Mouse (Mus musculus) embryo, embryonic 11.5 days (tissue): ENCODE data around the gene Tm4sf4.

Experiments
- DNase-seq: peaks from one replicate; pipeline ENCODE4 v3.0.0-alpha.2; 2012; ENCODE audit warnings: low read depth, low spot score

Gene Tm4sf4

GRCm38 (mm10) chr3:57425089-57425730 lies at the start of gene Tm4sf4:
Gene Tm4sf4 (plus strand): TSS chr3:57425314.
- no peak for DNase-seq

- no peak for DNase-seq
Measured at GRCm38 (mm10) chr3:57386423-57386822, 38.7 kb upstream of the Tm4sf4 start.

GRCm38 (mm10) chr3:57386895-57387294 lies 38.2 kb upstream of the Tm4sf4 start:
- DNase-seq: no peak

GRCm38 (mm10) chr3:57387593-57387992 lies 37.5 kb upstream of the Tm4sf4 start:
- no peak for DNase-seq

- DNase-seq: no peak
Measured at GRCm38 (mm10) chr3:57411535-57411934, 13.6 kb upstream of the Tm4sf4 start.

GRCm38 (mm10) chr3:57420233-57420632 lies 4.9 kb upstream of the Tm4sf4 start:
- DNase-seq: no peak

GRCm38 (mm10) chr3:57420660-57421059 lies 4.5 kb upstream of the Tm4sf4 start:
- no peak for DNase-seq

- DNase-seq: no peak
Measured at GRCm38 (mm10) chr3:57426351-57426750, 1.2 kb downstream of the Tm4sf4 start.

- no peak for DNase-seq
Measured at GRCm38 (mm10) chr3:57428682-57429464, 3.8 kb downstream of the Tm4sf4 start.

GRCm38 (mm10) chr3:57429486-57429885 lies 4.4 kb downstream of the Tm4sf4 start:
- no peak for DNase-seq

- no peak for DNase-seq
Measured at GRCm38 (mm10) chr3:57431706-57432105, 6.6 kb downstream of the Tm4sf4 start.

GRCm38 (mm10) chr3:57435364-57435763 lies 10.2 kb downstream of the Tm4sf4 start:
- no peak for DNase-seq

GRCm38 (mm10) chr3:57440956-57441355 lies 15.8 kb downstream of the Tm4sf4 start:
- DNase-seq: no peak

- DNase-seq: no peak
Measured at GRCm38 (mm10) chr3:57445706-57446105, 20.6 kb downstream of the Tm4sf4 start.

- no peak for DNase-seq
Measured at GRCm38 (mm10) chr3:57447889-57448288, 22.8 kb downstream of the Tm4sf4 start.

GRCm38 (mm10) chr3:57448445-57448844 lies 23.3 kb downstream of the Tm4sf4 start:
- no peak for DNase-seq

GRCm38 (mm10) chr3:57458652-57459051 lies 33.5 kb downstream of the Tm4sf4 start:
- peak; percentile 14 for DNase-seq

- DNase-seq: no peak
Measured at GRCm38 (mm10) chr3:57463302-57463701, 38.2 kb downstream of the Tm4sf4 start.

- no peak for DNase-seq
Measured at GRCm38 (mm10) chr3:57466289-57466688, 41.2 kb downstream of the Tm4sf4 start.

- no peak for DNase-seq
Measured at GRCm38 (mm10) chr3:57469325-57469724, 44.2 kb downstream of the Tm4sf4 start.

- DNase-seq: peak; percentile 40
Measured at GRCm38 (mm10) chr3:57470326-57470725, 45.2 kb downstream of the Tm4sf4 start.

- peak; percentile 27 for DNase-seq
Measured at GRCm38 (mm10) chr3:57470981-57471601, 46.0 kb downstream of the Tm4sf4 start.

- peak; percentile 43 for DNase-seq
Measured at GRCm38 (mm10) chr3:57472407-57472806, 47.3 kb downstream of the Tm4sf4 start.
